Mouse (Mus musculus) B cell, adult 62 days (primary cell): ENCODE results near the gene Mctp2. TPM values are rescaled to one million over a fixed set of nuclear protein-coding genes. Genes with fewer than 3 reads are reported as not detected.

Experiments used
- total RNA-seq: library from RNA; stranded (reverse); gene quantifications from 4 replicates; pipeline ENCODE4 v1.2.4, GENCODE M21; 2023

Gene Mctp2
- total RNA-seq = 25.8 to 30.0 TPM (median 26.6 TPM) in 4 replicates

DNA sequence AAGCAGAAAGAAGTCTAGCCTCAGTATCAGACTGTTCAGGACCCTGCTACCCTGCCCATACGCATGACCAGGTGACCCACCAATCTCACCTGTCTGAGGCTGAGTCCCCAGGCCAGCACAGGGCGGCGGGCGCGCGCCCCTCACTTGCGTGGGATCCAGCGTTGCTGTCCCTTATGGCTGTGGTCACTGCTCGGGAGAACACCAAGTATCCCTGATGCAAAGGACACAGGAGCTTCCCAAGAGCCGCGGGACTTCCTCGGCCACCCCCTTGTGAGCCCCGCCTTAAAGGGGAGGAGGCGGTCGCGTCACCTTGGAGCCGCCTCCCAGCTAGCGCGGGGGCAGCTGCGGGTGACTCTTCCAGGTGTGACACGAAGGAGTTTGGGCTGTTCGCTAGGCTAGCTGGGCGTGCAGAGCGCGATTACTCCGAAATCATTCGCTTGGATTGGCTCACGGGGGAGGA, at the start of gene Mctp2:
Gene Mctp2 (minus strand): TSS at position 227 of the 460 bp plus-strand sequence.

